Mouse (Mus musculus): ENCODE measurements around the gene Ehd1. TPM values are rescaled to one million over a fixed set of nuclear protein-coding genes. Genes with fewer than 3 reads are reported as not detected.

Ehd1 gene
- total and polyA plus RNA-seq, 3 experiments: 65.9 to 105 TPM; not detected in 1

DNA sequence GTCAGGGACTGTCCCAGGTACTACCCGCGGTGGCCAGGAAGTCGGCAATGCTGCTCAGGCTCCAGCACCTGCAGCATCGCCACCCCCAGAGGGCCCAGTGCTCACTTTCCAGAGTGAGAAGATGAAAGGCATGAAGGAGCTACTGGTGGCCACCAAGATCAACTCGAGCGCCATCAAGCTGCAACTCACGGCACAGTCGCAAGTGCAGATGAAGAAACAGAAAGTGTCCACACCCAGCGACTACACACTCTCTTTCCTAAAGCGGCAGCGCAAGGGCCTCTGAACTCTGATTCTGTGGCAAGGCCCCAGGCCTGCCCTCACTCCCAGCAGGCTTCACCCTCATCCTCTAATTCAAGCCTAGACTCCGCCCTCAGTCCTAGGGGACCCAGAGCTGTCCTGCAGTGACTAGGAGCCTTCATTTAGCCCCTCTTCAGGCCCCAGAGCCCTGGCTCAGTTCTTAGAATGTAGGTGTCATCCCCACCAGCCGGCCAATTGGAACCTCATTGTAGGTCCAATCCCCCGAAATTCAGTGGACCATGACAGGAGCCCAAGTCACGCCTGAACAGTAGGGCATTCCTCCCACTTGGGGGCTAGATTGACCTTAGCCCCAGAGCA is 63.5 kb downstream of the Ehd1 start:
- Histone ChIP-seq H3K27ac (ENCODE audit: control insufficient read depth, low read depth, low read length) (no peak overlapping the region), H3K9ac (ENCODE audit: control insufficient read depth, low read depth, low read length, poor library complexity, severe bottlenecking) (no peak overlapping the region), H3K4me1 (ENCODE audit: control insufficient read depth in 1 of 2, insufficient read depth in 2 of 2, low read length in 2 of 2) (peaks cover 0 to 20% of the 10 kb centered on the region in 2 experiments; a peak in 3 of 4 replicates), H3K4me3 (ENCODE audit: control insufficient read depth in 1 of 2, insufficient read depth in 1 of 2, low read depth in 2 of 2, low read length in 2 of 2) (no peak overlapping the region), H3K27me3 (ENCODE audit: control insufficient read depth in 1 of 2, insufficient read depth in 2 of 2, low read length in 2 of 2) (no peaks in the 10 kb centered on the region), H3K79me2 (ENCODE audit: control insufficient read depth, insufficient read depth, low read length, poor library complexity) (peaks cover 13% of the 10 kb centered on the region), H3K36me3 (ENCODE audit: control insufficient read depth in 1 of 2, insufficient read depth in 2 of 2, low read length in 2 of 2) (peaks cover 0 to 9% of the 10 kb centered on the region in 2 experiments; a peak in 2 of 4 replicates), H3K9me3 (replicated peaks; ENCODE audit: insufficient read depth, low read length) (no peaks in the 10 kb centered on the region)
- TF ChIP-seq E2F4 (IDR thresholded peaks at IDR 0.05; ENCODE audit: borderline replicate concordance, low read depth, low read length) (no peak), CTCF (IDR thresholded peaks at IDR 0.05 in 2 of 3, conservative IDR thresholded peaks at IDR 0.05 in 1 of 3; ENCODE audit: control insufficient read depth in 1 of 3, insufficient read depth in 1 of 3, low read depth in 2 of 3, low read length in 3 of 3, poor library complexity in 1 of 3, severe bottlenecking in 1 of 3) (peak in 1 of 3 experiments; percentile 8; a peak in 1 of 6 replicates)
- peak; percentile 23 for DNase-seq (ENCODE audit: low read depth, low spot score)

DNA sequence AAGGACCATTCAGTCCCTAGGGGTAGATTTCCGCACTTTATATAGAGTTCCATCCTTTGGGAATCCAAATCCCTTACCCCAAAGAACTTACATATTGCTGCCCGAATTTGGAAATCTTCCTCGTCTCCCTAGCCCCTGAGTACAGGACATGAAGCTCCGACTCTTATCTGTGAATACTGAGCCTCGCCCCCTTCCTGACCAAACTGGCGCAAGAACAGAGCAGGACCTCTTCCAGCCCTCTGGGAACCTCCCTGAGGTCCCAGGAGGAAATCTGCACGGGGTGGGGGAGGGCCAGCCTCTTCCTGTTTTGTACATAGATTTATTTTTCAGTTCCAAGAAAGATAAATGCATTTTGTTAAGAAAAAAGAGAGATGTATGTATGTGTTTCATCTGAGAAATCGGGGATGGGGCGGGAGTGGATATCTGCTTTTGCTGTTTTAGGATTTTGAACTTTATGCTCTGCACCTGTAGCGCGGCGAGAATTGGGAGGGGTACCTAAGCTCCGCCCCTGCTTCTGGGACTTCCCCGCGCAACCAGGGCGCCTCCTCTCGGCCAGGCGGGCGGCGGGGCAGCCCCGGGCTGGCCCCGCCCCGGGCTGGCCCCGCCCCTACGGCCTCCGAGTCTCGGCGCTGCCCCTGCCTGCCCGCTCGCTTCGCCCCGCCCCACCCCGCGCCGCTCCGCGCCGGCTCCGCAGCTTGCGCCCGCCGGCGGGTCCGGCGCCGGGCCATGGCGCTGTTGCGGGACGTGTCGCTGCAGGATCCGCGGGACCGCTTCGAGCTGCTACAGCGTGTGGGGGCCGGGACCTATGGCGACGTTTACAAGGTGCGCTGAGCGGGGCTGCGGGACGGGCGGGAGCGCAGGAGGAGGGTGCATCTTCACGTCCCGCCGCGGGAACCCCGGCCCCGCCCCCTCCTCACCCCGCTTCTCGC is 64.3 kb downstream of the Ehd1 start, which contains the start of gene Map4k2:
Gene Map4k2 (plus strand): TSS at position 612 of the 929 bp plus-strand sequence.
- no peaks in the 10 kb centered on the region for H3K9me3 ChIP-seq (replicated peaks; ENCODE audit: insufficient read depth, low read length)
- peaks cover 5% of the 10 kb centered on the region for H3K79me2 ChIP-seq (ENCODE audit: control insufficient read depth, insufficient read depth, low read length, poor library complexity)
- peak; percentile 84 for DNase-seq (ENCODE audit: low read depth, low spot score)
- peaks cover 0 to 18% of the 10 kb centered on the region in 2 experiments; a peak in 3 of 4 replicates for H3K4me1 ChIP-seq (ENCODE audit: control insufficient read depth in 1 of 2, insufficient read depth in 2 of 2, low read length in 2 of 2)
- H3K27me3 ChIP-seq (ENCODE audit: control insufficient read depth in 1 of 2, insufficient read depth in 2 of 2, low read length in 2 of 2): no peaks in the 10 kb centered on the region
- peak within 1 kb of the TSS; percentile 83 for H3K9ac ChIP-seq (ENCODE audit: control insufficient read depth, low read depth, low read length, poor library complexity, severe bottlenecking)
- peak within 1 kb of the TSS; percentile 66 to 79 for H3K4me3 ChIP-seq (ENCODE audit: control insufficient read depth in 1 of 2, insufficient read depth in 1 of 2, low read depth in 2 of 2, low read length in 2 of 2)
- TF ChIP-seq NRF1 (IDR thresholded peaks at IDR 0.05; ENCODE audit: insufficient read depth, low read depth, low read length, poor library complexity, severe bottlenecking): peak; percentile 30; the same call in 1 of the 2 replicates
- no peak for TF ChIP-seq SMC3 (IDR thresholded peaks at IDR 0.05; ENCODE audit: low read depth, low read length)
- peak in 2 of 3 experiments; percentile 32 to 57; a peak in 4 of 6 replicates for TF ChIP-seq CTCF (IDR thresholded peaks at IDR 0.05 in 2 of 3, conservative IDR thresholded peaks at IDR 0.05 in 1 of 3; ENCODE audit: control insufficient read depth in 1 of 3, insufficient read depth in 1 of 3, low read depth in 2 of 3, low read length in 3 of 3, poor library complexity in 1 of 3, severe bottlenecking in 1 of 3)
- TF ChIP-seq HCFC1 (IDR thresholded peaks at IDR 0.05; ENCODE audit: low read depth, low read length): 0 out of 2 replicates have a peak, but pooled peaks have one; percentile 0
- TF ChIP-seq ZMIZ1 (IDR thresholded peaks at IDR 0.05; ENCODE audit: low read depth, low read length): no peak
- H3K36me3 ChIP-seq (ENCODE audit: control insufficient read depth in 1 of 2, insufficient read depth in 2 of 2, low read length in 2 of 2): peaks cover 0 to 8% of the 10 kb centered on the region in 2 experiments; a peak in 2 of 4 replicates
- H3K27ac ChIP-seq (ENCODE audit: control insufficient read depth, low read depth, low read length): peak within 1 kb of the TSS; percentile 31; the same call in 1 of the 2 replicates

DNA sequence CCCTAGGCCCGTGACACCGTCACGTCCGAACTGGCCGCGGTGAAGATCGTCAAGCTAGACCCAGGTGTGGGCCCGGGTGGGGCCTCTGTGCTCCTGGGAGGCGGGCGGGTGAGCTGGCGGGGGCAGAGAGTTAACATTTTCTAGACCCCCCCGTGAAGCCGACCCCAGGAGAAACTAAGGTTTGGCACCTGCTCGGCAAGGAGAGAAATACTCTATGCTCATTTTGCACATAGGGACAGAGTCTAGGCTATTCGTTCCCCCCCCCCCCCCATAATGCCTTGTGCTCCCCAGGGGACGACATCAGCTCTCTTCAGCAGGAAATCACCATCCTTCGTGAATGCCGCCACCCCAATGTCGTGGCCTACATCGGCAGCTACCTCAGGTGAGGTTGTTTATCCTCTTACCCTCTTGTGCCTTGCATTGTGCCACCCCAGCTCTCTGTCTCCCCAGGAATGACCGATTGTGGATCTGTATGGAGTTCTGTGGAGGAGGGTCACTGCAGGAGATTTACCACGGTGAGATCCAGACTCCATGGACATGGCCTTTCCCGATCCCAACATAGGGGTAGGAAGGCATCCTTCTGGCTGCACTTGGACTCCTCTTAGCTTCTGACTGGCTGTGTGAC is 65.0 kb downstream of the Ehd1 start:
- Histone ChIP-seq H3K4me1 (ENCODE audit: control insufficient read depth in 1 of 2, insufficient read depth in 2 of 2, low read length in 2 of 2) (peaks cover 0 to 10% of the 10 kb centered on the region in 2 experiments; a peak in 2 of 4 replicates), H3K79me2 (ENCODE audit: control insufficient read depth, insufficient read depth, low read length, poor library complexity) (peaks cover under 1% of the 10 kb centered on the region), H3K36me3 (ENCODE audit: control insufficient read depth in 1 of 2, insufficient read depth in 2 of 2, low read length in 2 of 2) (peaks cover 0 to 2% of the 10 kb centered on the region in 2 experiments; a peak in 2 of 4 replicates), H3K27me3 (ENCODE audit: control insufficient read depth in 1 of 2, insufficient read depth in 2 of 2, low read length in 2 of 2) (no peaks in the 10 kb centered on the region), H3K9ac (ENCODE audit: control insufficient read depth, low read depth, low read length, poor library complexity, severe bottlenecking) (peak overlapping the region; percentile 83), H3K9me3 (replicated peaks; ENCODE audit: insufficient read depth, low read length) (no peaks in the 10 kb centered on the region), H3K4me3 (ENCODE audit: control insufficient read depth in 1 of 2, insufficient read depth in 1 of 2, low read depth in 2 of 2, low read length in 2 of 2) (peak overlapping the region; percentile 66 to 79), H3K27ac (ENCODE audit: control insufficient read depth, low read depth, low read length) (no peak overlapping the region)
- DNase-seq (ENCODE audit: low read depth, low spot score): no peak
- no peak for TF ChIP-seq NRF1 (IDR thresholded peaks at IDR 0.05; ENCODE audit: insufficient read depth, low read depth, low read length, poor library complexity, severe bottlenecking)
- TF ChIP-seq MAX (IDR thresholded peaks at IDR 0.05; ENCODE audit: low read length): peak; percentile 14; the same call in 1 of the 2 replicates
- TF ChIP-seq MXI1 (IDR thresholded peaks at IDR 0.05; ENCODE audit: low read depth, low read length): peak; percentile 13; the same call in 1 of the 2 replicates
- no peak for TF ChIP-seq POLR2AphosphoS5 (IDR thresholded peaks at IDR 0.05; ENCODE audit: borderline replicate concordance, low read depth, low read length)
- no peak for TF ChIP-seq ETS1 (IDR thresholded peaks at IDR 0.05; ENCODE audit: low read depth, low read length)
- TF ChIP-seq TBP (IDR thresholded peaks at IDR 0.05; ENCODE audit: low read depth, low read length): no peak
